ENCODE assay signal across 8 mouse cellular contexts in genomic region chr11:102946992-102947343, GRCm38 (mm10). TPM values are rescaled to one million over a fixed set of nuclear protein-coding genes. Genes with fewer than 3 reads are reported as not detected.
A peak's percentile ranks its signal among the peaks of the same experiment; 100 is the strongest.
DNase-seq lines count a peak whose midpoint lies in the region; ATAC-seq and TF ChIP-seq lines count a peak whose summit lies in the region.

No protein-coding gene starts in this region.

- ATAC-seq in heart, embryonic 12.5 days (ENCODE audit: insufficient number of reproducible peaks, low FRiP score), result 0 out of 2 replicates have a peak, but pooled peaks have one; percentile 4
- peak; percentile 17; the same call in 1 of the 2 replicates for ATAC-seq in granulocyte monocyte progenitor cell, adult 5-6 weeks (replicated peaks; ENCODE audit: poor library complexity, severe bottlenecking)
- 0 out of 2 replicates have a peak, but pooled peaks have one; percentile 8 for ATAC-seq in megakaryocyte-erythroid progenitor cell, adult 5-6 weeks (replicated peaks; ENCODE audit: low FRiP score, low TSS enrichment, poor library complexity, severe bottlenecking)

- peaks cover 36% of the 10 kb centered on the region for H3K4me1 ChIP-seq in heart, embryonic 12.5 days (replicated peaks)
- no peaks in the 10 kb centered on the region for H3K4me1 ChIP-seq in ES-Bruce4 (ENCODE audit: control insufficient read depth, insufficient read depth, low read length)

- peak; percentile 23 for TF ChIP-seq CTCF in ES-Bruce4 (IDR thresholded peaks at IDR 0.05; ENCODE audit: low read depth, low read length)

- WGBS in heart, embryonic 12.5 days, result 7% methylated on average over 8 of the region's 8 CpGs

- H3K27me3 ChIP-seq in heart, embryonic 12.5 days (replicated peaks), result peaks cover 97% of the 10 kb centered on the region
- H3K27me3 ChIP-seq in ES-Bruce4 (ENCODE audit: control insufficient read depth, insufficient read depth, low read length, poor library complexity, severe bottlenecking), result peaks cover 10% of the 10 kb centered on the region

- peak overlapping the region; percentile 43 for H3K4me3 ChIP-seq in heart, embryonic 12.5 days
- peak overlapping the region; percentile 49 for H3K4me3 ChIP-seq in ES-Bruce4 (ENCODE audit: low read depth, low read length)

- H3K9me3 ChIP-seq in heart, embryonic 12.5 days (replicated peaks), result no peaks in the 10 kb centered on the region
- H3K9me3 ChIP-seq in ES-Bruce4 (replicated peaks; ENCODE audit: control insufficient read depth, insufficient read depth, low read length, poor library complexity, severe bottlenecking), result no peaks in the 10 kb centered on the region

- H3K27ac ChIP-seq in heart, embryonic 12.5 days (ENCODE audit: poor library complexity, severe bottlenecking), result no peak overlapping the region
- no peak overlapping the region for H3K27ac ChIP-seq in ES-Bruce4 (ENCODE audit: insufficient read depth, low read length)

- peak overlapping the region; percentile 73 for H3K4me2 ChIP-seq in heart, embryonic 12.5 days

- H3K36me3 ChIP-seq in heart, embryonic 12.5 days, result no peaks in the 10 kb centered on the region
- no peaks in the 10 kb centered on the region for H3K36me3 ChIP-seq in ES-Bruce4 (ENCODE audit: control insufficient read depth, insufficient read depth, low read length, poor library complexity, severe bottlenecking)

- no peak for TF ChIP-seq EP300 in ES-Bruce4 (IDR thresholded peaks at IDR 0.05; ENCODE audit: insufficient read depth, low read depth, low read length)

- intact Hi-C loops in heart, postnatal 14 days (cut with DNase I), result loop anchor here (5.0 kb wide), 1 partner anchor 45 kb away; no protein-coding TSS in a partner anchor

- TF ChIP-seq POLR2A in ES-Bruce4 (IDR thresholded peaks at IDR 0.05; ENCODE audit: insufficient read depth, low read length), result no peak

- no peak overlapping the region for H3K9ac ChIP-seq in heart, embryonic 12.5 days
- H3K9ac ChIP-seq in ES-Bruce4 (ENCODE audit: low read depth, poor library complexity, severe bottlenecking), result no peak overlapping the region

- DNase-seq in heart, postnatal 14 days, result no peak
- DNase-seq in adrenal gland, postnatal 25 days, result no peak
- DNase-seq in frontal cortex, postnatal 25 days (ENCODE audit: low spot score in 2 of 2), result no peak
- DNase-seq in adrenal gland, postnatal 10 days, result no peak

RNA-seq across cellular contexts. Expression of gene C1ql1, which starts 0.5 kb away (rescaled TPM):
- polyA plus RNA-seq in heart, embryonic 12.5 days (2016; fragmentation: Nextera tagmentation; extraction: Ambion mirVana), result 0.87 and 1.4 TPM in 2 replicates
- under 1 TPM; 0.19 to 0.20 TPM for total RNA-seq in heart, postnatal 14 days (2021)
- polyA plus RNA-seq in ES-Bruce4 (2011; ENCODE audit: insufficient read depth, insufficient read length, low read depth, missing spikeins), result 4.8 and 5.9 TPM in 2 replicates
- total RNA-seq in granulocyte monocyte progenitor cell, adult 5-6 weeks (2014; fragmentation: Nextera tagmentation), result not detected in 2 replicates
- total RNA-seq in granulocyte monocyte progenitor cell, adult 5-6 weeks (2017), result not detected in 2 replicates
- not detected in 2 replicates for total RNA-seq in megakaryocyte-erythroid progenitor cell, adult 5-6 weeks (2014; fragmentation: Nextera tagmentation)
- total RNA-seq in megakaryocyte-erythroid progenitor cell, adult 5-6 weeks (2017), result not detected in 2 replicates
- total RNA-seq in adrenal gland, postnatal 25 days (2021), result 34.9 and 49.7 TPM in 2 replicates
- 10 to 100 TPM; 31.9 to 34.6 TPM for total RNA-seq in adrenal gland, postnatal 10 days (2021)

RNA-seq across cellular contexts. Expression of gene Kif18b, which starts 22.0 kb away (rescaled TPM):
- polyA plus RNA-seq in heart, embryonic 12.5 days (2016; fragmentation: Nextera tagmentation; extraction: Ambion mirVana), result 6.4 and 8.6 TPM in 2 replicates
- 1 to 10 TPM; 2.1 to 3.3 TPM for total RNA-seq in heart, postnatal 14 days (2021)
- polyA plus RNA-seq in ES-Bruce4 (2011; ENCODE audit: insufficient read depth, insufficient read length, low read depth, missing spikeins), result 72.3 and 75.4 TPM in 2 replicates
- total RNA-seq in granulocyte monocyte progenitor cell, adult 5-6 weeks (2014; fragmentation: Nextera tagmentation), result 4.9 and 11.6 TPM in 2 replicates
- 19.9 and 22.6 TPM in 2 replicates for total RNA-seq in granulocyte monocyte progenitor cell, adult 5-6 weeks (2017)
- total RNA-seq in megakaryocyte-erythroid progenitor cell, adult 5-6 weeks (2014; fragmentation: Nextera tagmentation), result 26.7 and 29.3 TPM in 2 replicates
- 11.4 and 14.5 TPM in 2 replicates for total RNA-seq in megakaryocyte-erythroid progenitor cell, adult 5-6 weeks (2017)
- total RNA-seq in adrenal gland, postnatal 25 days (2021), result 4.1 and 5.3 TPM in 2 replicates
- total RNA-seq in adrenal gland, postnatal 10 days (2021), result 10 to 100 TPM in 1 of 2 experiments, 1 to 10 TPM in 1; 6.9 to 10.4 TPM

RNA-seq across cellular contexts. Expression of gene Gfap, which starts 46.3 kb away (rescaled TPM):
- polyA plus RNA-seq in heart, embryonic 12.5 days (2016; fragmentation: Nextera tagmentation; extraction: Ambion mirVana), result 0.12 and 0.17 TPM in 2 replicates
- total RNA-seq in heart, postnatal 14 days (2021), result under 1 TPM; 0.15 to 0.36 TPM
- not detected in 2 replicates for polyA plus RNA-seq in ES-Bruce4 (2011; ENCODE audit: insufficient read depth, insufficient read length, low read depth, missing spikeins)
- total RNA-seq in granulocyte monocyte progenitor cell, adult 5-6 weeks (2014; fragmentation: Nextera tagmentation), result not detected in 2 replicates
- total RNA-seq in granulocyte monocyte progenitor cell, adult 5-6 weeks (2017), result not detected in 2 replicates
- 0.40 and 1.1 TPM in 2 replicates for total RNA-seq in megakaryocyte-erythroid progenitor cell, adult 5-6 weeks (2014; fragmentation: Nextera tagmentation)
- 0.08 and 1.5 TPM in 2 replicates for total RNA-seq in megakaryocyte-erythroid progenitor cell, adult 5-6 weeks (2017)
- 0.36 and 0.48 TPM in 2 replicates for total RNA-seq in adrenal gland, postnatal 25 days (2021)
- under 1 TPM; 0.90 to 0.91 TPM for total RNA-seq in adrenal gland, postnatal 10 days (2021)

Comparison
In these comparisons a context has a peak if more than half of its experiments do, and no peak if none do; other contexts are left out.
1. RNA of gene C1ql1, which starts 0.5 kb away (total RNA-seq): 34.9 to 49.7 TPM in adrenal gland, postnatal 25 days and 31.9 to 34.6 TPM in adrenal gland, postnatal 10 days; 0.19 to 0.20 TPM in heart, postnatal 14 days, not detected in granulocyte monocyte progenitor cell, adult 5-6 weeks and not detected in megakaryocyte-erythroid progenitor cell, adult 5-6 weeks; every median in the first group is over 10 times any median in the second.
2. Peak in every context shown above with its lines, with median percentiles within 50 percentile points of each other: ATAC-seq.